Mouse (Mus musculus) monocyte, adult 2 months (primary cell): ENCODE measurements around the gene Gm49336.

Experiments used
- DNase-seq, 2 experiments: peaks; one replicate each; pipeline ENCODE4 v3.0.0; 2022; ENCODE audit warnings: low spot score in 2 of 2, low read depth in 1 of 2

Gm49336 gene

GRCm38 (mm10) chr14:60170845-60171610 is 80.3 kb downstream of the Gm49336 start:
- no peak for DNase-seq

- no peak for DNase-seq
These were observed 87.9 kb downstream of the Gm49336 start for GRCm38 (mm10) chr14:60163367-60163766.
